Mouse (Mus musculus): Measurements from ENCODE around the gene Qprt. TPM values are rescaled to one million over a fixed set of nuclear protein-coding genes. Genes with fewer than 3 reads are reported as not detected.

Qprt gene
- polyA plus RNA-seq, 1 experiment from 2014 or later: 2.4 TPM

- no peak for ATAC-seq (ENCODE audit: insufficient number of reproducible peaks, insufficient read depth, low FRiP score, low read depth)
Observed at GRCm38 (mm10) chr7:127112921-127113597, 9.0 kb downstream of the Qprt start.

GRCm38 (mm10) chr7:127112251-127112841, 9.7 kb downstream of the Qprt start:
- no peak overlapping the region for H3K9ac ChIP-seq (ENCODE audit: low read length)
- no peak overlapping the region for H3K4me3 ChIP-seq (ENCODE audit: control insufficient read depth in 1 of 2, insufficient read depth in 1 of 2, low read depth in 1 of 2, low read length in 2 of 2)
- no peaks in the 10 kb centered on the region for H3K9me3 ChIP-seq (ENCODE audit: control insufficient read depth, low read length)
- WGBS: 62% methylated on average over 12 of the region's 12 CpGs
- no peak overlapping the region for H3K4me2 ChIP-seq (ENCODE audit: low read length)
- ATAC-seq (ENCODE audit: insufficient number of reproducible peaks, insufficient read depth, low FRiP score, low read depth): no peak
- H3K36me3 ChIP-seq (ENCODE audit: control insufficient read depth, insufficient read depth, low read length): no peaks in the 10 kb centered on the region
- H3K27ac ChIP-seq (replicated peaks in 1 of 2; ENCODE audit: control insufficient read depth in 1 of 2, insufficient read depth in 1 of 2, low read depth in 2 of 2, low read length in 2 of 2): no peak overlapping the region
- no peaks in the 10 kb centered on the region for H3K27me3 ChIP-seq (ENCODE audit: control insufficient read depth, insufficient read depth, low read length)
- no peaks in the 10 kb centered on the region for H3K4me1 ChIP-seq (ENCODE audit: control insufficient read depth in 2 of 2, insufficient read depth in 2 of 2, low read length in 2 of 2)

More at GRCm38 (mm10) chr7:127112921-127113597, 9.0 kb downstream of the Qprt start:
- H3K9me3 ChIP-seq (ENCODE audit: control insufficient read depth, low read length): no peaks in the 10 kb centered on the region
- no peaks in the 10 kb centered on the region for H3K27me3 ChIP-seq (ENCODE audit: control insufficient read depth, insufficient read depth, low read length)
- H3K36me3 ChIP-seq (ENCODE audit: control insufficient read depth, insufficient read depth, low read length): no peaks in the 10 kb centered on the region
- no peak overlapping the region for H3K4me3 ChIP-seq (ENCODE audit: control insufficient read depth in 1 of 2, insufficient read depth in 1 of 2, low read depth in 1 of 2, low read length in 2 of 2)
- no peak overlapping the region for H3K9ac ChIP-seq (ENCODE audit: low read length)
- H3K4me2 ChIP-seq (ENCODE audit: low read length): no peak overlapping the region
- H3K27ac ChIP-seq (replicated peaks in 1 of 2; ENCODE audit: control insufficient read depth in 1 of 2, insufficient read depth in 1 of 2, low read depth in 2 of 2, low read length in 2 of 2): no peak overlapping the region
- WGBS: 31% methylated on average over 9 of the region's 9 CpGs
- peaks cover 3 to 6% of the 10 kb centered on the region in 2 experiments; a peak in 2 of 4 replicates for H3K4me1 ChIP-seq (ENCODE audit: control insufficient read depth in 2 of 2, insufficient read depth in 2 of 2, low read length in 2 of 2)

GRCm38 (mm10) chr7:127111461-127111860, 10.6 kb downstream of the Qprt start:
- no peak overlapping the region for H3K27ac ChIP-seq (replicated peaks in 1 of 2; ENCODE audit: control insufficient read depth in 1 of 2, insufficient read depth in 1 of 2, low read depth in 2 of 2, low read length in 2 of 2)
- H3K9ac ChIP-seq (ENCODE audit: low read length): no peak overlapping the region
- no peaks in the 10 kb centered on the region for H3K36me3 ChIP-seq (ENCODE audit: control insufficient read depth, insufficient read depth, low read length)
- WGBS: 34% methylated on average over 6 of the region's 6 CpGs
- no peak overlapping the region for H3K4me2 ChIP-seq (ENCODE audit: low read length)
- no peaks in the 10 kb centered on the region for H3K9me3 ChIP-seq (ENCODE audit: control insufficient read depth, low read length)
- H3K27me3 ChIP-seq (ENCODE audit: control insufficient read depth, insufficient read depth, low read length): no peaks in the 10 kb centered on the region
- H3K4me1 ChIP-seq (ENCODE audit: control insufficient read depth in 2 of 2, insufficient read depth in 2 of 2, low read length in 2 of 2): no peaks in the 10 kb centered on the region
- no peak for ATAC-seq (ENCODE audit: insufficient number of reproducible peaks, insufficient read depth, low FRiP score, low read depth)
- no peak overlapping the region for H3K4me3 ChIP-seq (ENCODE audit: control insufficient read depth in 1 of 2, insufficient read depth in 1 of 2, low read depth in 1 of 2, low read length in 2 of 2)

GRCm38 (mm10) chr7:127110239-127111007, 11.6 kb downstream of the Qprt start:
- no peak overlapping the region for H3K4me2 ChIP-seq (ENCODE audit: low read length)
- no peak overlapping the region for H3K4me3 ChIP-seq (ENCODE audit: control insufficient read depth in 1 of 2, insufficient read depth in 1 of 2, low read depth in 1 of 2, low read length in 2 of 2)
- H3K4me1 ChIP-seq (ENCODE audit: control insufficient read depth in 2 of 2, insufficient read depth in 2 of 2, low read length in 2 of 2): no peaks in the 10 kb centered on the region
- H3K27me3 ChIP-seq (ENCODE audit: control insufficient read depth, insufficient read depth, low read length): no peaks in the 10 kb centered on the region
- no peak overlapping the region for H3K27ac ChIP-seq (replicated peaks in 1 of 2; ENCODE audit: control insufficient read depth in 1 of 2, insufficient read depth in 1 of 2, low read depth in 2 of 2, low read length in 2 of 2)
- ATAC-seq (ENCODE audit: insufficient number of reproducible peaks, insufficient read depth, low FRiP score, low read depth): no peak
- no peak overlapping the region for H3K9ac ChIP-seq (ENCODE audit: low read length)
- 41% methylated on average over 18 of the region's 18 CpGs for WGBS
- no peaks in the 10 kb centered on the region for H3K9me3 ChIP-seq (ENCODE audit: control insufficient read depth, low read length)
- H3K36me3 ChIP-seq (ENCODE audit: control insufficient read depth, insufficient read depth, low read length): no peaks in the 10 kb centered on the region

GRCm38 (mm10) chr7:127105551-127105950, 16.5 kb downstream of the Qprt start:
- WGBS: 65% methylated on average over 7 of the region's 7 CpGs

GRCm38 (mm10) chr7:127104560-127105332, 17.3 kb downstream of the Qprt start:
- Histone ChIP-seq H3K9me3 (ENCODE audit: control insufficient read depth, low read length) (no peaks in the 10 kb centered on the region), H3K27me3 (ENCODE audit: control insufficient read depth, insufficient read depth, low read length) (no peaks in the 10 kb centered on the region), H3K4me1 (ENCODE audit: control insufficient read depth in 2 of 2, insufficient read depth in 2 of 2, low read length in 2 of 2) (peaks cover 0 to 3% of the 10 kb centered on the region in 2 experiments; a peak in 1 of 4 replicates), H3K36me3 (ENCODE audit: control insufficient read depth, insufficient read depth, low read length) (no peaks in the 10 kb centered on the region), H3K27ac (replicated peaks in 1 of 2; ENCODE audit: control insufficient read depth in 1 of 2, insufficient read depth in 1 of 2, low read depth in 2 of 2, low read length in 2 of 2) (no peak overlapping the region), H3K4me2 (ENCODE audit: low read length) (peak overlapping the region; percentile 70), H3K9ac (ENCODE audit: low read length) (peak overlapping the region; percentile 66; the same call in 1 of the 2 replicates), H3K4me3 (ENCODE audit: control insufficient read depth in 1 of 2, insufficient read depth in 1 of 2, low read depth in 1 of 2, low read length in 2 of 2) (peak overlapping the region; percentile 32 to 37)
- peak; percentile 58 for ATAC-seq (ENCODE audit: insufficient number of reproducible peaks, insufficient read depth, low FRiP score, low read depth)
- 13% methylated on average over 17 of the region's 17 CpGs for WGBS

More at GRCm38 (mm10) chr7:127105551-127105950, 16.5 kb downstream of the Qprt start:
- Histone ChIP-seq H3K4me2 (ENCODE audit: low read length) (no peak overlapping the region), H3K27me3 (ENCODE audit: control insufficient read depth, insufficient read depth, low read length) (no peaks in the 10 kb centered on the region), H3K9me3 (ENCODE audit: control insufficient read depth, low read length) (no peaks in the 10 kb centered on the region), H3K4me1 (ENCODE audit: control insufficient read depth in 2 of 2, insufficient read depth in 2 of 2, low read length in 2 of 2) (peaks cover 0 to 3% of the 10 kb centered on the region in 2 experiments; a peak in 1 of 4 replicates), H3K4me3 (ENCODE audit: control insufficient read depth in 1 of 2, insufficient read depth in 1 of 2, low read depth in 1 of 2, low read length in 2 of 2) (no peak overlapping the region), H3K9ac (ENCODE audit: low read length) (no peak overlapping the region), H3K36me3 (ENCODE audit: control insufficient read depth, insufficient read depth, low read length) (no peaks in the 10 kb centered on the region), H3K27ac (replicated peaks in 1 of 2; ENCODE audit: control insufficient read depth in 1 of 2, insufficient read depth in 1 of 2, low read depth in 2 of 2, low read length in 2 of 2) (no peak overlapping the region)
- ATAC-seq (ENCODE audit: insufficient number of reproducible peaks, insufficient read depth, low FRiP score, low read depth): no peak

- 65% methylated on average over 6 of the region's 6 CpGs for WGBS
Observed at GRCm38 (mm10) chr7:127103960-127104359, 18.1 kb downstream of the Qprt start.

More at GRCm38 (mm10) chr7:127103960-127104359, 18.1 kb downstream of the Qprt start:
- Histone ChIP-seq H3K27me3 (ENCODE audit: control insufficient read depth, insufficient read depth, low read length) (no peaks in the 10 kb centered on the region), H3K4me3 (ENCODE audit: control insufficient read depth in 1 of 2, insufficient read depth in 1 of 2, low read depth in 1 of 2, low read length in 2 of 2) (no peak overlapping the region), H3K27ac (replicated peaks in 1 of 2; ENCODE audit: control insufficient read depth in 1 of 2, insufficient read depth in 1 of 2, low read depth in 2 of 2, low read length in 2 of 2) (no peak overlapping the region), H3K9me3 (ENCODE audit: control insufficient read depth, low read length) (no peaks in the 10 kb centered on the region), H3K36me3 (ENCODE audit: control insufficient read depth, insufficient read depth, low read length) (no peaks in the 10 kb centered on the region), H3K4me1 (ENCODE audit: control insufficient read depth in 2 of 2, insufficient read depth in 2 of 2, low read length in 2 of 2) (peaks cover 0 to 3% of the 10 kb centered on the region in 2 experiments; a peak in 1 of 4 replicates), H3K9ac (ENCODE audit: low read length) (no peak overlapping the region), H3K4me2 (ENCODE audit: low read length) (no peak overlapping the region)
- ATAC-seq (ENCODE audit: insufficient number of reproducible peaks, insufficient read depth, low FRiP score, low read depth): no peak
